Mouse (Mus musculus) frontal cortex, postnatal 25 days (tissue): ENCODE measurements around the gene Tmsb15l.
"Not testable (repeated sequence)": the region's sequence is repeated elsewhere in the genome, so short reads cannot be mapped to it uniquely, and the experiment has no call there.

Experiments used
- DNase-seq, 2 experiments: peaks; one replicate each; pipeline ENCODE4 v3.0.0; 2022; ENCODE audit warnings: low spot score in 2 of 2

The Tmsb15l gene

GRCm38 (mm10) chrX:136976424-136977084 is at the start of gene Tmsb15l, which contains the start of gene Tmsb15b1:
Gene Tmsb15l (minus strand): TSS chrX:136976869.
Gene Tmsb15b1 (minus strand): TSS chrX:136976874.
- peak in 1 of 2 experiments; percentile 41 for DNase-seq

- peak; percentile 35 to 36 for DNase-seq
Observed at GRCm38 (mm10) chrX:137019310-137019709, 42.6 kb upstream of the Tmsb15l start.

GRCm38 (mm10) chrX:137017668-137018067 is 41.0 kb upstream of the Tmsb15l start:
- DNase-seq, result no peak

GRCm38 (mm10) chrX:137015099-137015709 is 38.5 kb upstream of the Tmsb15l start:
- no peak for DNase-seq

DNA sequence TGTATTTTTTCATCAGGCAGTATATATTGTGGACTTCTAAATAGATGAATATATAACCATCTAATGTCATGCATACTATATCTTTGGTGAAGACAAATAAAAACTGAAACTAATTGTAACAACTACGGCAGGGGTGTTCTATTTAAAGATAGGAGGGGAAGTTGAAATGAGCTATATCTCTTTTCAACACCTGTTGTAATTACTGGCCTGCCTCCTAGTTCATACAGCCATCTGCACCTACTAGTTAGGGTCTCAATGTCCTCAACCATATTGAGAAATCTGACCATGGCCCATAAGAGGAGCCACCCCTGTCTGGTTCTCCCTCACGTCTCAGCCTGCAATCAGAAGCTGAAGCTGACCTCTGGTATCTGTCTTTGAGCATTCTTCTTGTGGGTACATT is 19.6 kb upstream of the Tmsb15l start:
- DNase-seq, result no peak

GRCm38 (mm10) chrX:136993641-136994040 is 17.0 kb upstream of the Tmsb15l start:
- DNase-seq, result no peak

DNA sequence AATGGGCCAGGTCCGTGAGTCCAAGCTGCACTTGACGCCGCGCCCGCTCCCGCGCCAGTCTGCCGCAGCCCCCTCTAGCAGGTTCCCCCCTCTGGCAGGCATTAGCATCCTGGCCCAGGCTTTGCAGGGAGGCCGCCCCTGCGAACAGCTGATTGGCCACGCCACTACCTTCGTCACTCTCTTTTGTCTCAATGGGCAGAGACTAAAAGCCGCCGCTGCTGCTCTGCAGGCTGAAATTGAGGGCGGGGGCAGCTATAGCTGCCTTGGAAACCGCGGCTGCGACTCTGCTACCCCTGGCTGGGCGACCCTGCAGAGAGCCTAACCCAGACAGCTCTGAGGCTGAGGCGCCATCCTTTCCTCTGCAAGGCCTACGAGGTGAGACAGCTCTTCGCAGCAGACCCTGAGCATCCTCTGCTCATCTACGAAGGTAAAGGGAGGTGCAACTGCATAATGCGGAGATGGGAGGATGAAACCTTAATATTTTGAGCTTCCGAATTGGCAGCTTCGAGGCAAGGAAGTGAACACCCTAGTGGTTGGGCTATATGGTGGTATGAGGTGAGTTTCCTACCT is 16.4 kb upstream of the Tmsb15l start, which contains the start of gene Zcchc18:
Gene Zcchc18 (plus strand): TSS at position 178 of the 570 bp plus-strand sequence.
- peak; percentile 52 to 63 for DNase-seq

DNA sequence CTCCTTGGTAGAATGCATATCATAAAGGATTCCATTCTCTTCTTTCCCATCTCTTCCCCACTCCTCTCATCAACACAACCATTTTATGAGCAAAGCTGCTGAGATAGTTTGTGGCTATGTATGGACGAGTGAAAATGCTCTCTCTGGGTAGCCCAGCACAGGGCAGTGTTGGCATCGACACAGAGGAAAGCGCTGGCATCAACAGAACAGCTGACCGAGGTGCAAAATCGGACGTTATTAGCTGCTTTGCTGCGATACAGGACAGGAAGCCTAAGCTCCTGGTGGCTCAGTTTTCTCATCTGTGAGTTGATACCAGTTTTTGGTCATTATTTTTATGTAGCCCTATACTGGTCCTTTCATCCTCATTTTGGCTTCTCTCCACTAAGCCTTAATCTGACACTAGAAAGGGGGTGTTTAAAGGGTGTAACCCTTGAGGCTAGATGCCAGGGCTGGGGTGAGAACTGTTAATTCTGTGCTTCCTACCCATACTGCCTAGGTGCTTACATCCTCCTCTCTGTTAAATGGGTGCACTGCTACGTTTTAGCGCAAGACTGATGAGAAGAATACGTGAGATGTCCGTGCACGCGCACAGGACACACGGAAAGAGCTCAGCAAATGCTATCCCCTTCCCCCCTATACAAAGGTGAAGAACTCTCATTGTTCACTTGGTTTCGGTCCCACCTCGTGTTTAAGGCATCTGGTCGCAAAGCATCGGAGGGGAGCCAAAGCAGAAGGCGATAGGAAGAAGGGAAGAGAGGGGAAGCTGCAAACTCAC is 15.7 kb upstream of the Tmsb15l start:
- DNase-seq, result no peak

- no peak for DNase-seq
Observed at GRCm38 (mm10) chrX:136991274-136991673, 14.6 kb upstream of the Tmsb15l start.

- DNase-seq, result no peak
Observed at GRCm38 (mm10) chrX:136986039-136986438, 9.4 kb upstream of the Tmsb15l start.

DNA sequence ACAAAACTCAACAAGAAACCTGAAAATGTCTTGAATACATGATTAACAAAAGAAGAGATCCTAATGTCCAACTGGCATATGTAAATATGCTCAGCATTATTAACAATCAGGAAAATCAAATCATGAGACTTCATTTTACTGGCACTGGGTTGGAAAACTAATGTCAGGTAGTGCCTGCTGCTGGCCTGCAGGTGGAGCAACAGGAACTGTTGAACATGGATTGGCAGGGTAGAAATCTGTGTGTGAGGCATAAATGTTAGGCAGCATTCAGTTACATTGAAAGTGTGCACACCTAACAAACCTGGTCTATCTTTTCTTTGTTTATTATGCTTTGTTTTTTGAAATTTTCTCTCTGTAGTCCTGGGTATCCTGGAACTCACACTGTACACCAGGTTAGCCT is 1.9 kb upstream of the Tmsb15l start:
- DNase-seq, result no peak

GRCm38 (mm10) chrX:136975397-136975796 is 1.3 kb downstream of the Tmsb15l start, which contains the start of gene Tmsb15b2:
Gene Tmsb15b2 (minus strand): TSS chrX:136975497.
- DNase-seq, result not testable (repeated sequence)

- no peak for DNase-seq
Observed at GRCm38 (mm10) chrX:136959688-136960087, 17.0 kb downstream of the Tmsb15l start.

DNA sequence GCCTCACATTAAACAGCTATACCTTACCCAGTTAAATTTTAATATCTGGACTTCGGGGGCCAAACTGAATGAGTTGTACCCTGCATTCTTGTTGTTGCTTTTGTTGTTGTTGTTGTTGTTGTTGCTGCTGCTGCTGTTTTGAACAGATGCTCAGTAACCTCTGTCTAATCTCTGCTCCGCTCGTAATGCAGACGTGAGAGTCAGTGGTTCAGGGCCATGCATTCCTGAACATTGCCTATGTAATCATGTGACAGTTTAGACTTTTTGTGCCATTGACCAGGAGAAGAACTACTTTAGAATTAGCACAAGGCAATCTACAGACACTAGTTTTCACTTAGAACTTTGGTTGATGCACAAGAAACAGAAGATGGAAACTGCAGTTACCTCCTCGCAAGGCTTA is 18.4 kb downstream of the Tmsb15l start:
- not testable (repeated sequence) for DNase-seq

- peak; percentile 28 to 66 for DNase-seq
Observed at GRCm38 (mm10) chrX:136957583-136958279, 18.9 kb downstream of the Tmsb15l start.

DNA sequence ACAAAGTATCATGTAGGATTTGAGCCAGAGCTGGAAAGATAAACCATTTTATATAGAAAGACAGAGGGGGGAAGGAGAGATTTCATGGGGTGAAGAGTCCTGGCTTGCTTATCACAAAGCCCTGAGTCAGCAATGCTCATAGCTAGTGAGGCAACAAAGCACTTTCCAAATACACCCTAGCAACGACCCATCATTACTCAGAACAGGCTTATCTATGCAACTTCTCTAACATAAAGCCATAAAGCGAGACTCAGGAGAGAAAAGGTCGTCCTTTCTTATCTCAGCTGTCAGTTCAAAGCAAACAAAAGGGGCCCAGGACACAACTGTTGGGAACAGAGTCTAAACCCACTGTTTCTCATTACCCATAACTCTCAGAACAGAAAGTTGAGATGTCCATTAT is 38.7 kb downstream of the Tmsb15l start:
- no peak for DNase-seq

GRCm38 (mm10) chrX:136927031-136927430 is 49.6 kb downstream of the Tmsb15l start, which contains the start of gene H2bfm:
Gene H2bfm (plus strand): TSS chrX:136927325.
- no peak for DNase-seq

- no peak for DNase-seq
Observed at GRCm38 (mm10) chrX:136925863-136926262, 50.8 kb downstream of the Tmsb15l start.
